Mouse (Mus musculus) adrenal gland, adult 10 weeks (tissue): ENCODE results near the gene Gm21969. TPM values are rescaled to one million over a fixed set of nuclear protein-coding genes. Genes with fewer than 3 reads are reported as not detected.

Source experiments
- polyA plus RNA-seq: library from polyadenylated mRNA; stranded (reverse); fragments of 350-450 nt; fragmentation: Illumina TruSeq; extraction: RNeasy Lipid Tissue Mini Kit (QIAGEN cat#74804); gene quantifications from one replicate; pipeline ENCODE4 v1.2.3, GENCODE M21; 2014; ENCODE audit warnings: low read depth, low replicate concordance

Gene Gm21969
- polyA plus RNA-seq = not detected

DNA sequence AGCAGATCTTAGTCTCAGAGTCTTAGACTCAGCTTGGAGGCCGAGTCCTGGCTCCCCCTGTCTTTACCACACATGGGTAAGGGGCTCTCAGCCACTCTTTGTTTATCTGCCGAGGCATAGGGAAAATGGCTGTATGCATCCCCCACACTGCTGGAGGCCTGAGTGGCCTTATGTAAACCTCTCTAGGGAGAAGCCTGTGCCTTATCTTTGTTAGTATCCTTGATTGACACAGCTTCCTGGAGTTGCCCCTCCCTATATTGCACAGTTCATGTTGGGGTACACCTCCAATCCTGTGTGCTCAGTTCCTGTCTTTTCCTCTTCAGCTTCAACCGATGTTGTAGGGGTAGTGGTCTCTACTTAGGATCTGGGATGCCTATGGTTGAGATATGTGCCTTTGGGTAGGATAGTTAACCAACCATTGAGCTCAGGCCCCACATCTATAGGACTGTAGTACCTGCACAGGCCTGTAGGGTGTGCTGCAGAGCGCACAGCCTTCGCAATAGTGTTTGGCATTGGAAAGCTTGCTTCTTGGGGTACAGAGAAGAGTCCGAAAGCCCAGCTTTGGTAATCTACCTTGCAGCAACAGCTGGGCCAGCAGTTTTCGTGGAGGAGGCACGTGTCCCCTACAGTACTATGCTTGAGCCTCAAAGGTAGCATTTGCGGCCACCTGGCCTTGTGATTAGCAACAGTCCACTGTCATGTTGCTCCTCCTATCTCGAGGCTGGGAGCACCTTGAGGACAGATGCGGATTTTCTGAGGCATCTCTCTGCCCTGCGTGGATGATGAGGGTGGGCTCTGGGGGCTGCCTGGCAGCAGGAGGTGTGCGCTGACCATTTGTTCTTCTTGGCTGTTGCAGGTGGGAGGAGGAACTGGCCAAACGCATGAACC is at the start of gene Gm21969:
Gm21969 (plus strand) TSS at position 830 of the 888 bp plus-strand sequence.

DNA sequence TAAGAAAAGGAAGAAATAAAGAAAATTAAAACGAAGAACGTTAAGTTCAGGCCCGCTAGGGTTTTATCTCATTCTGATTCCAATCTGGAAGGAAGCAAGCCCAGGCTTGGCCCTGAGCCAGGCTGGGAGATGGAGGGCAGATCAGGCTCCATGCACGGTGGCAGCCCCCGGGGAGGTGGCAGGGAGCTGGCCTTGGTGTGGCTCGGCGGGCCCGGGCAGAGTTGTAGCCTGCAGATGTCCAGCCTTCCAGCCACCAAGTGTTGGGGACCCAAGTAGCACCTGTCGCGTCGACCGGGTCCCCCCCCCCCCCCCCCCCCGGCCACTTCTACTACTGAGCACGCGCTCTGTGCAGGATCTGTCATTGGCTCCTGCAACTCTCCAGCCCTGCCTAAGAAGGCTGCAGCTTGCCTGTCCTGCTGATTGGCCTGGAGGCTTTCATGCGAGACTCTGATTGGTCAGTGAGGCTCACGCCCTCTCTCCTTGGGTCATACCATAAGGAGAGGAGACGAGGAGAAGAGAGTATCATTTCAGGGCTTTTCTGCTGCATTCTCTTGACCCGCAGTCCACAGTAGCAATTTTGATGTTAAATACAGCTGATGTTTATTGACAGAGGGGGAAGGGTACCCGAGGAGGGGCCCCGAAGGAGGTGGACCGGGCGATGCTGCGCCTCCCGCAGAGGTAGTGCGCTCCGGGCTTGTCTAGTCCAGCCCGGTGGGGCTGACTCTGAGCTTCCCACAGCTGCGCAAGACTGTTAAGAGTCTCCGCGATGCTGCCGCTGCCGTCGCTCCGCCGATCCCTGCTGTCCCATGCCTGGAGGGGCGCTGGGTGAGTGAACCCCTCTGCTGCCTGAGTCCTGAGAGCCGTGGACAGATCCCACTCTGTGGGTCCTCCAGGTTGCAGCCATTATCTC is 19.6 kb downstream of the Gm21969 start, which contains the start of gene Aldh4a1:
Aldh4a1 (plus strand) TSS at position 494 of the 910 bp plus-strand sequence.

DNA sequence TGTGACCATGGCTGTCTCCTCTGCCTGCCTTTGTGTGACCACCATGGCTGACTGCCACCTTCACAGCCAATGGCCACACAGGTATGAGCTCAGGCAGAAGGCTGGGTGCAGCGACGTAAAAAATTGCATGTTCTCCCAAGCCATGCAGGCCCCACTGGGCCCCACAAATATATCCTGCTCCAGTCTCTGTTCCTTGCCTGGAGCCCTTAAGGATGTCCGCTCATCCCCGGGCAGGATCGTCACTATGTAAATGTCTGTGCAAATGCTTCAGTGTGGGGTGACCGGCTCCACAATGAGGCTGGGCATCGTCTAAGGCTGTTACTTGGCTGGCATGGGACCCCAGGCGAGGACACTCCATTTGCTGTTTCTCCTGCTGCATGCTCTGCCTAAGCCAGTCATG is 50.3 kb downstream of the Gm21969 start, which contains the start of gene Tas1r2:
Tas1r2 (plus strand) TSS at position 301 of the 400 bp plus-strand sequence.

Other genes starting within 250 kb of the Gm21969 start
- gene Iffo2, start 72.6 kb upstream of the Gm21969 start, polyA plus RNA-seq = 5.4 TPM
- gene Aldh4a1, start 19.7 kb downstream of the Gm21969 start, polyA plus RNA-seq = 13.1 TPM
- not detected for gene Tas1r2, start 50.4 kb downstream of the Gm21969 start, polyA plus RNA-seq
- gene Pax7, start 230.3 kb downstream of the Gm21969 start, polyA plus RNA-seq = not detected